Mouse (Mus musculus): ENCODE data around the gene Cadm2.

The Cadm2 gene

DNA sequence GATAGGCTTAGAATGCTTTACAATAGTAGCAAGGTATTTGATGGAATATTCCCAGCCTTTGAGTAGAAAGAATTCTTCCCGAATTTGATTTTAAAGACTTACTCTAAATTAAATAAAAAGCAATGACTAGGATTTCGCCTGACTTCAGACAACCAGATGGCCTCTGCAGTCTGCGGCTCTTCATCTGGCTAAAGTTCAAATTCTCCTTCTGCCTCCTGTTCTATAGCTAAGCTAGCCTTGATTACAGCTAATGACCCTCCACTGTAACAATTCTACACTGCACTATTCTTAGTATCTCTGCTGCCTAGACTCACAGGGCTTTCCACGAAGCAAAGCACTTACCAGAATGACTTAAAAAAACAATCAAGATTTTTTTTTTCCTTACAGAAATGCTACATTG is 495.9 kb downstream of the Cadm2 start:
- DNase-seq (ENCODE audit: low spot score), result no peak

DNA sequence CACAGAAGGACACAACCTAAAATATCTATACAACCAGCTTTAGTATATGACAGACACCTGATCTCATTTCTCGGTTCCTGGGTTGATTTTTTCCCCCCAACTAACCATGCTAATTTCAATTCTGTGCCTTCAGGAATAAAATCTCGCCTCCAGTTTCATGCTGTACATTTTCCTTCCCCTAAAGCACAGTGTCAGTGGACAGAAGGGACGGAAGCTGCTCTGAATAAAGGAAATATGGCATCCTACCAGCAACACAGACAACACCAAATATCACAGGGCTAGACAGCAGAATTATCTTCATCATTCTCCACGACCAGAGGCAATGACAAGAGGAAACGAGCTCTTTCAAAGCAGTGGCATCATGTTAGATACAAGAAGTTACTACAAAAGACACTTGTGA is 498.2 kb downstream of the Cadm2 start:
- DNase-seq (ENCODE audit: low spot score), result no peak

DNA sequence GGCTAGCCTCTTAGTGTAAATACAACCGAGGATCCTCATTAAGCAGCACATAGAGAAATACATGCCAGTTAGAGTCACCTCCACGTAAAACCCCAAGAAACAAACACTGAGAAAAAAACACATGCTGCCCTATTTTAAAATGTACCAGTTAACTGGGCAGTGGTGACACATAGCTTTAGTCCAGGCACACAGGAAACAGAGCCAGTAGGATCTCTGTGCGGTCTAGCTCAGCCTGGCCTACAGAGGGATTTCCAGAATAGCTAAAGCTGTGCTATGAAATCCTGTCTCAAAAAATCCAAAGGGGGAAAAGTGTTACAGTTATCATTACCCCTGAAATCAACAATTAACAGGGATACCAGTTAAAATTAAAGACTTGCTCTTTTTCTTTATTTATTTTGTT is 498.9 kb downstream of the Cadm2 start:
- no peak for DNase-seq (ENCODE audit: low spot score)

DNA sequence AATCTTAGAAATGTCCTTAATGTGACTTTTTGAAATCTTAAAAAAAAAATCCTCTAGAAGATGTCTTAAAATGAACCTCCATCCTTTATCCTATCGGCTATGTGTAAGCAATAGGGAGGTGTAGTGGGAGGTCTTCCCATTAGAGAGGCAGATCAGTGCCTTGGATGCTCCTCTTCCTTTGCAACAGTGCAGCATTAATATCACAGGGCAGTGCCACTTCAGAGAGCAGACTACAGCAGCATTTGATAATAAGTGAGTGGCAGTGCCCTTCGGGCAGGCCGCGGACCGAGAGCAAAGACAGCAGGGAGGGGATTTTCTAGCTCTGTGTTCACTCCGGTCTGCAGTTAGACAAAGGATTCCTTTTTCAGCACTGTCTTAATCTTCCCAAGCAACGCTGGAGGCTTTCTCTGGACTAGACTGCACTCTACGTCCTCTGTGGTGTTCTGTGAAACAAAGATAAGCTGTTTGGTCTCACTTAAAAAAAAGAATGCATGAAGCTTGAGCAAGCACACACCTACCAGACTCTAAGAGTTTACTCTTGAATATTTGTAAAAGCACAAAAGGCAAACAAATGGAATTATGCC is 514.1 kb downstream of the Cadm2 start:
- DNase-seq (ENCODE audit: low spot score), result no peak

DNA sequence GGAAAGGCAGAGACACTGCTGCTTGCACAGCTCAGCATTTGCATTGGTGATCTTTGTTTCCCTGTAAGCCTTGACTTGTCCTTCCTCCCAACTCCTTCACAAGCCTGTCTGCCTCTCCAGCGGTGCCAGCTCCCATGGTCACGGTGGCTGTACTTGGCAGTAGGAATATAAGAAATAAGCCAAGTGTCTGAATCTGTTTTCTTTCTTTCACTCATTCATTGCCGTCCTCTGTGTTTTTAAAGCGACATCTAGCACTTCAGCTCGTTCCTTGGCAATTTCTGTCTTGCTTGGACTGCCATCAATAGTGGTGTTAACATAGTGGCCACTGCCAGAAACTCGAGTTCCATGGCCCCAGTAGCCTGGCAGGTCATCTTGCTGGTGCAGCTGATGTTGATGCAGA is 524.0 kb downstream of the Cadm2 start:
- no peak for DNase-seq (ENCODE audit: low spot score)

DNA sequence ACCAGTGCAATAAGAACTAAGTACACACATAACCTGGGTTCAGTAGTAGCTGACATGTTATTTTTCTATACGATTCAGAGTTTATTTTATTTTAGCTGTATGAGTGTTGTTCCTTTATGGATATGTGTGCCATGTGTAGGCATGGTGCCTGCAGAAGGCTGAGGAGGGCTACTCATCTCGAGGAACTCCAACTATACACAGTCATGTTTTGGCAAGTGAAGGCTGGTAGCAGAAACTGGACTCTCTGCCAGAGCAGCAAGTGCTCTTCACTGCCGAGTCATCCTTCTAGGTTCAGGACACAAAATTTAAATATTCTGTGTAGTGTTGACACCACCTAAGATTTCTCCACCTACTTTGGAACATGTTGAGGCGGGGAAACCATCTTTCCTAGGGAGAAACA is 524.8 kb downstream of the Cadm2 start:
- no peak for DNase-seq (ENCODE audit: low spot score)

DNA sequence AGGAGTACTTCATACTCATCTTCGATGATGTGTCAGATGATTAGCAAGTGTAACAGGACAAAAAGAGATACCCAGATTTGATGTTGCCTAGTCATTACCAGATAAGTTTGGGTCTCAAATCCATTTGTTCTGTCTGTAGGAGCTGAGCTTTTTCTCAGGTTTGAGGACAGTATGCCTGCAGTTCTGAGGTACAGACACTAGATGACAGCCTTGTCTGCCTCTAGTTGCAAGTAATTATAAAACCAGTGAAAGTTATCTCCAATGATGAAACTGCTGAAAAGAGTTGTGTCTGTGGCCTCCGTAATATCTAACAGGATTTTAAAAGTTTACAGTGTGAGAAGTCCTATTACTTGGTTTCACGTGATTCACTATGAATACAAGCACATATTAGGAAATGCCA is 531.0 kb downstream of the Cadm2 start:
- no peak for DNase-seq (ENCODE audit: low spot score)

DNA sequence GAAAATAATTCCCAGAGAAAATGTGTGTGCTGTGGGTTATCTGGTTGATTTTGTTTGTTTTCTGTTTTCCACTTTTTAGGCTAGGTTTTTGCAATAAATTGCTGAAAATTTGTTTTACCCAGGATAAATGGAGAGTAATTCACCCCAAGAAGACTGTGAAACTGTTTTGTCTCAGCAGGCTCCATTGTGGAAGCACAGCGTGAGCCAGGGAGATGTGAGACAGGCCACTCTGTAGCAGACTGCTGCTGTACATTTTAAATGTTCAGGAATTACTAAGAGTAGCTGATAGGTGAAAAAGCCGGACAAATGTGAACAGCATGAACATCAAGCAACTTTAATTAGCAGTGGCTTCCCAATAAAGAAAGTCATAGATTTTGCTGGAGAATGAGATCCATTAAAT is 541.4 kb downstream of the Cadm2 start:
- DNase-seq (ENCODE audit: low spot score), result no peak

DNA sequence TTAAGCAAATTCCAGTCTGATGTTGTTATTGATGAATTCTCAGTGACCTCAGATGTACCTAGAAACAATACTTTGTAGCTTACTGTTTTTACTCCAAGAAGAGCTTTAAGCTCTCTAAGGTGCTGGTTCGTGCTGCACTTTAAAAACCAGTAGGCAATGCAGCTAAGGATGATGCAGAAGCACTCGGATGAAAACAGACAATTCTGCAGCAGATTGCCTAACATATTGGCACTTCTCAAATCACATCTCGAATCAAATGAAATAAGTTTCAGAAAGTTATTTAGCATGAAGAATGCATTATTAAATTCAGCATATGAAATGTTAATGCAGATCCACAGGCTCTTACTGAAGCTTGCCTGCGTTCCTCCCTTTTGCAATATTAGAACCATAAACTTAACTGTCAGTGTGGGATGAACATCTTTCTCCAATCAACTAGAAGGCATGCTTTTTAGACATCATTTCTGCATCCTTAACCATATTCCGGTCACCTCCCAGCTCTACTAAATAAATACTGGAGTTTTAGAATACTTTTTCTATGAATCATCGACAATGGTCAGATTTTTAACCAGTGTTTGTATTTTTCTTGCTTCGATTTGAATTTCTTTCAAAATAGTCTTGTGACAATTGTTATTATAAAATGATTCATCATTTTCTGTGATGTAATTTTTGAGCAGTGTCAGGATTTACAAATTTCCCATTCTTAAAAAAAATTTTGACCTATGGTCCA is 544.4 kb downstream of the Cadm2 start:
- no peak for DNase-seq (ENCODE audit: low spot score)

DNA sequence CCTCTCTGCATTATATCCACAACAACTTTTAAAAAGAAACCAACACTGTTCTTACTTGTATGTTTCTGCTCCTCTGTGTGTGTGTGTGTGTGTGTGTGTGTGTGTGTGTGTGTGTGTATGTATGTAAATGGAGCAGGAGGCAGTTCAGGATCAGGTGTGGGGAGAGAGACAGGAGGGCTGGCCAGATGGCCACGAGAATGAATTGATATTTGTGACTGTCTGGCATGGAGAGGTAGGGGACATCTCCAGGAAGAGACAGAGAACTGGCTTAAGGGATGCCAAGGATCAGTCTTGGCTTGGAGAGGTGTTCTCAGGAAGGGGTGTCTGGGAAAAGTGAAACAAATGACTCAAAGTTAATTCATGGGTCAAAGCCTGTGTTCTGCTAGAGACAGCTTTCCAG is 552.2 kb downstream of the Cadm2 start:
- no peak for DNase-seq (ENCODE audit: low spot score)

DNA sequence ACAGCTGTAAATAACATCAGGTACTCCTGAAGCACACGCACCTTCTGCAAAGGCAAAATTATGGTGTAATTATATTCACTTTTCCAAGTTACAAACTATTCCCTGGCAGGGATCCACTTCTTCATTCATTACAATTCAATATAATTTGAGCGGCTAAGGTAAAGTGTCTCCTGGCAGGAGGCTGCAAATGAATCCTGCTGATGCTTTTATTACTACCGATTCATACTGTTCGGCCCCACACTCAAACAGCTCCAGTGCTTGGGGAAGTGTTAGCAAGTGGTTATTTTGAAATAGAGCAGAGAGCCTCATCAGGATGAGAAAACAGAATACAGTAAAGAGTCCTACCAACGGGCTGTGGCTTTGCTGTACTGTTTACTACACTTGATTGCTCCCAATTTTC is 589.8 kb downstream of the Cadm2 start:
- DNase-seq (ENCODE audit: low spot score), result no peak

DNA sequence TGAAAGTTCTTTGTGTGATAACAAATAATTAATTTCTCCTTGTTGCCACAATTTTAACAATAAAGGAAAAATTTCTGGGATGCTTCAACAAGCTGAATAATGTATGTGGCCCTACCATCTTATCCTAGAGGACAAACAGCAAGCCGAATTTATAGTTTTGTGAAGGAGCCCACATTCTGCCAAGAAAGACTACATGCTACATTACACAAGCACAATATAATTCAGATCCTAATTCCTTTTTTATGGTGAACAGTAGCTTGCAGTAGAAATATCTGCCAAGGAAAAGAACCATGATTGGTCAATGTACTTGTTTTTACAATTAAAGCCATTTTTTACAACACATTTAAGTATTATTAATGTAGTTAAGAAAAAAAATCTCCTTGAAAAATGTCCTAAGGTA is 600.9 kb downstream of the Cadm2 start:
- DNase-seq (ENCODE audit: low spot score), result no peak

DNA sequence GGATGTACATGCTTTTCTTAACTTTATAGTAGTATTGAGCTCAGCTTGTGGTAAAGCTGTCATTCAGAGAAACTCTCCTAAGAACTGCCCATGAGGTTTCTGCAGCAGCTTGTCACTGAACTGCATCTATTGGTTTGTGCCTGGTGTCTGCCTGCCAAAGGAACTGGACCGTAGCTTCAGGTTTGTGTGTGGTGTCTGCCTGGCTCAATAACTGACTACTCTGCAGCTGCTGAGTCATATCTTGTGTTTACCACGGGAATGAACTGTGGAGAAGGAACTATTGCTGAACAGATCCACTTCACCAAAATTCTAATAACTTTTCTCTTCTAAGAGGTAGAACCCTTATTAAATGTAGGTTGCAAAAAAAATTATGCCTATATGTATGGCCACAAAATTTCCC is 603.0 kb downstream of the Cadm2 start:
- DNase-seq (ENCODE audit: low spot score), result no peak

DNA sequence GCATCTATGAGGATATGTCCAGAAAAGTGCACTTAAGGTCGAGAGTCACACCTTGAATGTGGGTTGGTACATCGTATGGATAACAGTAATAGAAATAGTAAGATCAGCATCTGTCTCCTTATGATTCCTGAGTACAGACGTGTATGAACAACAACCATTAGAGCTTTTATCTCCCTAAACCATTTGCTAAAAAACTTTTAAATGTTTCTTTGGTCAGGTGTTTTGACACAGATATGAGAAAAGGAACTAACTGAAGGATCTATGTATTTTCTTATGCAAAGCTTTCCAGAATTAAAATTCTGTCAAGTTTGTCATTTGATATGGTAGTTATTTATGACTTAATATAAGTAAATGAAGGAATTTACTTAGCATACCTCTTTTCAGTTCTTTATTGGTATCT is 617.5 kb downstream of the Cadm2 start:
- DNase-seq (ENCODE audit: low spot score), result no peak

DNA sequence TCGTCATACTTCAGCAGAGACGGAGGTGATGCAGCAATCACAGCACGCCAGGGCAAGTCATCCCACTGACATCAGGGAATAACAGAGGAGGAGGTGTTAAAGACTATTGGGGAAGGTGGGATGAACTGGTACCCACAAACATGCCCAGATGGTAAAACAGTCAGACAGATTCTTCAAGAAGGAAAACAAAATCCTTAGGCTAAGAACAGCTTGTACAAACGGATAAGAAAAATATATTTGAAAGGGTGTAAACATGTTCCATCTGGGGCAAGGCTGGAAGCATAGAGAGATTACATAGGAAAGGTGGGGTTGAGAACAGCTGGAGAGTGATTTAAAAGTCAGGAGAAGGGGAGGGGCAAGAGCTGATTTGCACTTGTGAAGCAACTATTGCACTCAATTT is 619.0 kb downstream of the Cadm2 start:
- no peak for DNase-seq (ENCODE audit: low spot score)

DNA sequence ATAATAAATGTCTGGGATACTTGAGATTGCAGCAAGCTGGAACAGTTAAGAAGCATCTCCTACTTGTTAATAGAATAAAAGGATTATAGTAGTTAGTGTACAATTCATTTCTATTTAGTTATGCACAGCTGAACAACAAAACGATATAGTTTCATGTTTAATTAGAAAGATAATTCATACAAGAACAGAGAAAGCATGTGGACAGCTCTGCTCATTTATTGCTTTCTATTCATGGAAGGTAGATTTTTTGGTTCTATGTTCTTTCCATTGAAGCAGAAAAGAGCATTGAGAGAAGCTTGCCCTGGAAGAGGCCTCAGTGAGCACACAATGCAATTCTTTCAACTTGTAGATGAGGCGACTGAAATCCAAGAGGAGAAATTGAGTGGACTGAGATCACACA is 623.2 kb downstream of the Cadm2 start:
- no peak for DNase-seq (ENCODE audit: low spot score)

DNA sequence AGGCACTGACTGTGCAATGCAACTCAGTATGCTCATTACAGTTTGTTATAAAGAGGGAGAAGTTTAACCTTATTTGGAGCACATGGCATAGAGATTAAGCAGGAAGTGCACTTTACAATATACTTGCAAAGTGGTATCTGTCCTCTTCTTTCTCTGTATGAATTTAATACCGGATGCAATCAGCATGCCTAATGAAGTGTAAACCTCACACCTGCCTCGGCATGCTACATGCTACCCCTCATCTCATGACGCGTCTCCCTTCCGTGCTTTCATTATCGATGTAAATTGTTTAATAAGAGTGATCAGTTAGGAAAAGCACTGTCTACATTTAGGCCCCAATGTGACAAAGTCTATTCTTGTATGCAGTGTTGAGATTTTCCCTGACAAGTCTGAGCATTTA is 633.0 kb downstream of the Cadm2 start:
- DNase-seq (ENCODE audit: low spot score), result no peak

DNA sequence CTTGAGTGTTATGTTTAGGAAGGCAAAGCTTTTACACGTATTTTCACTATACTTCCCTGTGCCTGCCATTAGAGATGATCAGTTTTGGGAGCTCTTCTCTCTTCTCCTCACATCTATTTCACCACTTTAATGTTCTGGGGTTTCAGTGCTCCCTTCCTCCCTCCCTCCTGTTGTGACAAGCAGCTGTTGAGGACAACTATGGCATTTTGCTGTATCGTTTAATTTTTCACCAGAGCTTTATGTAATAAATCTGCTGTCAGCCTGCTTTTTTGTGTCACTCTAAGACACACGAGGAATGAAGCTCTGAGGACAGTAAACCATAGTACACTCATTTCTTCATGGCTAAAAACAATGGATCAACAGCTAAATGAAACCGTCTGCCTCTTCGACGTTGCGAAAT is 633.8 kb downstream of the Cadm2 start:
- no peak for DNase-seq (ENCODE audit: low spot score)

DNA sequence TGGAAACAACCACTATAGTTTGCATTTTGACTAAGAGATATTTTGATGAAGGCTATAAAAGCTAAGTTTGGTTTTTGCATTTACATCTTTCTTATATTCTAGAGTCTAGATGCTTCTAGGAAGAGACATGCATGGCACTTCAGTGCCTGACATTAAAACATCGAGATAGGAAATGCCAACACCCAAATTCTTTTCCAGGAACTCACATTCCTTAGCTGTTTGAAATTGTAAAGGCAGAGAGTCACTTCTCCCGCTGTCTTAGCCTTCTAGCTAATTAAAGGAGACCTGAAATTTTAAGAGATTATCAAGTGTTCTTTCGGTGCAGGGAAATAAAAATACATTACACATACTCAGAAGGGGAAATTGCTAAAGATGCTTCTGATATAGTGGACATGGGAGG is 649.8 kb downstream of the Cadm2 start:
- no peak for DNase-seq (ENCODE audit: low spot score)

DNA sequence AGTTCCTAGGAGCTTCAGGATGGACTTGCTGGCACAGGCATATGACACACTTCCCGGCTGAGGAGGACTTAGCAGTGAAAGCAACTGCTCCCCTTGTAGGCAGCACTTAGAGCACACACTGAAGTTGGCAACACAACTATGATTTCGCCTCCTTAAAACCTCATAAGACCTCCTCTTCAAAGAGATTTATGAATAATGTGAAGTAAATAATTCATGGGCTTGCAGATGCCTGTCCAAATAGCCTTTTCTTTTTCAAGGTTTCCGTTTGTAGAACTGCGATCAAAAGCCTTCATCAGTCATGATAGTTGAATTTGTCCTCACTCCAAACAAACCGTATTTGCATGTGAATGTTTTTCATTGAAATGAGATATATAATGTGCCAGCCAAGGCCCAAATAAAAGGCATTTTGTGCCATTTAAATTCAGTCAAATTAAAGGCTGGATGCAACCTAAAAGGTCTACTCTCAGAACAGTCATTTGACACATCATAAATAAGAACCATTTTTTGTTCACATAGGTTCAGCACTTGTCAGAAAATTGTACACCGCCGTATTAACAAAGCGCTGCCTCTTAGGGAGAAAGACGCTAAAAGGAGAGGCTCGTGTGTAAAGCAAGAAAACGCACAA is 651.1 kb downstream of the Cadm2 start:
- DNase-seq (ENCODE audit: low spot score), result no peak

DNA sequence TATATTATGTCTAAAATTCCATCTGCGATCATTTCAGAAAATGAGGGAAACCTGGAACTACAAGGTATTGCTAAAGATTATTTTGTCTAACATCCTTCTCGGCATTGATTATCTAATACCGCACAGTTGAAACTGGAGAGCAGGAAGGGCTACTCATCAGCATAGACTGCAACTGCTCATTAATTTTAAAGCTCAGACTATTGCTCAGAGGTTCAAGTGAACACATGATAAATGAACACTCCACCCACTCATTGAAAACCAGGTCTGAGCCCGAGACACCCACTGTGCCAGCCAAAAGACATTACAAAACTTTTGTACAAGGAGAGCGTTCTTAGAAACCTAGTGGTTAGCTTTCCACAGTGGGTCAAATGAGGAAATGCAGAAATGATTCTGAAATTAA is 652.4 kb downstream of the Cadm2 start:
- no peak for DNase-seq (ENCODE audit: low spot score)

DNA sequence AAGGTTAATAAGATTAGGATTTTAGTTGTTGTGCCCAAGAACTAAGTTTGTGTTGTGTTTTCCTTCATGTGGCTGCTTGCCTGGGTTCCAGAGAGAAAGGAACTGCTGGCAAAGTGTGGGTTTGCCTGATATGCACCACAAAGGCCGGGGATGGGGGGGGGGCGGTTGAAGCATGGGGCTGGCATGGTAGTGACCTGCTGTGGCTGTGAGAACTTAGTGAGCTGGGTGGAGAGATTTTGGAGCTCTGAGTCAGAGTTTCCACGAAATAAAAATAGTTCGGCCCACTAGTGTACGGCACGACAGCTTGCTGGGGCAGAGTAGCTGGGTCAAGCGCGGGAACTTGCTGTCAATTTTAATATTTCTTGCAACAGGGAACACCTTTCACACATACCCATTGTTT is 653.0 kb downstream of the Cadm2 start:
- DNase-seq (ENCODE audit: low spot score), result no peak

DNA sequence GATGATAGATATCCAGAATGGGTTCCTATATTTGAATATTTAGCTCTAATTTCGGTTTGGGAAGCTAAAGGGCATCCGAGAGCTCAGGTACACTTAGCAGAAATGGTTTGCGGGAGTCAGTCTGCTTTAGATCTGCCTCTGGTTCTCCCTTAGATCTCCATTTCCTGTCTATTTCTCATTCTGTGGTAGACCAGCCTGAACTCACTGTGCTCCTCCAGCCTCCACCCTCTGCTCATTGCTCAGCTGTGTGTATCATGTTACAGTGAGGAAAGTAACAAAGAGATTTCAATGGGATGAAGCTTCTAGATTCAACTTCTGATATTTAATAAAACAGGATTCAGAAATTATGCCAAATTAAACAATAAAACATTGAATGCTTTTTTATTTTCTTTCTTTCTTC is 661.6 kb downstream of the Cadm2 start:
- no peak for DNase-seq (ENCODE audit: low spot score)

DNA sequence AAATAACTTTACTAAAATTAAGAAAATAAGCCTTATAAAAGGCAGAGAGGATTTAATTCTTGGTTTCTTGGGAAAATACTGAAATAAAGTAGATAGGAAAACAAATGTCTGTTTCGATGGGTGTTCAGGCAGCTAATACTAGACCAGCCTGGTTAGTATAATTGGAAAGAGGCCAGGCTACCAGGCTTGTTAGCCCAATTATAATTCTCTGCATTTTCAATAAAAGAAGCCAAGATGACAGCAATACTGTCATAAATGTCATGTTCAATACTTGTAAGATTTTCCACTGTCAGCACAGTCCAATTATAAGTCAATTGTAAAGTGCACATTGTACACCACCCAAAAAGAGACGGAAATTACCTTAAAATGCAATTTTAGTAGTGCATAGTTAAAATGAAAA is 664.8 kb downstream of the Cadm2 start:
- no peak for DNase-seq (ENCODE audit: low spot score)
